Mouse (Mus musculus) ES-Bruce4 (cell line): ENCODE measurements at regions not wholly inside any gene's neighbourhood (a gene's known extent, or its start where the extent isn't known, plus 50 kb on each side); places are given as distances from the start of the nearest gene placed in this dataset.

Experiments
- CTCF ChIP-seq: IDR thresholded peaks from one replicate; pipeline ENCODE4 v1.8.1; 2011; ENCODE audit warnings: low read depth, low read length
- POLR2A ChIP-seq: IDR thresholded peaks from one replicate; pipeline ENCODE4 v1.8.1; 2011; ENCODE audit warnings: low read length; ENCODE audit not compliant: insufficient read depth

DNA sequence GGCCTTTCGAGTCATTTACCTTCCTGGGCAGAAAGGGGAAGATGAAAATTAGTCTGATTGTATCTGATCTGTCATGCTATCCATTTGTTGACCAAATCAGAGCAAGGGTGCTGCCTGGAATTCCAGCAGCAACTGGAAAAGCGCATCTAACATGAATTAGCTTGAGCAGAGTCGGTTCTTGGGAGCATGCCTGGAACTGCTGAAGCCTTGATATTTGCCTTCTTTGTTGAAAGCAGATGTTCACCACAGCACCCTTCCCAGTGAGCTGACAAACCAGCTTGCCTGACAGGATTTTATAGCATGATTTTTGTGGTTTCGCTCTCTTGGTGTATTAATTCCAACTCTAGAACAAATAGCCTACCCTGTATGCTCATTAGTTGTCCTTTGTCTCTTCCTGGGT lies 168.0 kb upstream of the Fat1 start:
- TF ChIP-seq POLR2A = no peak
- no peak for TF ChIP-seq CTCF
